Mouse (Mus musculus): ENCODE measurements at regions not wholly inside any gene's neighbourhood (a gene's known extent, or its start where the extent isn't known, plus 50 kb on each side); places are given as distances from the start of the nearest gene placed in this dataset.

DNA sequence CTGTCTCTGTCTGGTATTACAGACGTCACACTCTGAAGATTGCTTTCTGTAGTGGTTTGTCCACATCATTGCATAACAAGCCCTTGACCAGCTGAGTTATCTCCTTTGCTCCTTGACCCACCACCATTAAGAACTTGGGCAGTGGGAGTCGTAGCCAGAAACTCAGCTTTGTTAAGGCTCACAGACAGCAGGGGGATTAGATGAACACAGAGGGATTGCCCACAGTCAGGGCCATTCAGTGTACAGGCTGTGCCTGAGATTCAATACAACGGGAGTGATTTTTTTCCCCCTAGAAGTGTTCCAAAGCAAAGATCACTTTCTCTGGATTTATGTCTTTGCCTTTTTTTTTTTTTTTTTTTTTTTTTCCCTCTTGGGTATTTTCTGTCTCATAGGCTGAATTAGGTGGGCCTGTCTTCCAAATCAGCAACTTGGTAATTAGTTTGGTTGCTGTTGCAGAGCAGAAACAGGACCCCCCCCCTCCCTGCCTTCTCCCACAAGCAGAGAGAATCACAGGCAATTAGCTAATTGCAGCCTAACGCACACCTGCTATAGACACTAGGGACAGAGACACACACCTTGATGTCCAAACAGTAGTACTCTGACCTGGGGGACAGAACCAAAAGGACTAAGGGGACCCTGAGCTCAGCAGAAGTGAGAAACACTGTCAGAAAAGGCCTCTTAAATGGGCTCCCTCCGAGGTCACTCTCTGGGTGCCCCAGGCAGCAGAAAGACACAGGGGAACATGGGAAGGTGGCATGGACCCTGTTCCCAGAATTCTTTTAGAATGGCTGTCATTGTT is 340.4 kb upstream of the Dynlrb2 start:
- TF ChIP-seq CTCF (conservative IDR thresholded peaks at IDR 0.05; ENCODE audit: low read length) (no peak), POU5F1 (IDR thresholded peaks at IDR 0.05; ENCODE audit: borderline replicate concordance, low read length) (no peak), NANOG (IDR thresholded peaks at IDR 0.05; ENCODE audit: borderline replicate concordance, low read length) (no peak)

All from E14TG2a.4 (cell line).